Mouse (Mus musculus) cerebellum, adult 9-11 months (tissue): Measurements from ENCODE around the gene Kcnma1.

Source experiments
- DNase-seq: peaks from one replicate; pipeline ENCODE4 v3.0.0; 2022

The Kcnma1 gene

GRCm38 (mm10) chr14:23762471-23762870 lies 251.8 kb downstream of the Kcnma1 start:
- DNase-seq: peak; percentile 5

GRCm38 (mm10) chr14:23759626-23760025 lies 254.7 kb downstream of the Kcnma1 start:
- no peak for DNase-seq

DNA sequence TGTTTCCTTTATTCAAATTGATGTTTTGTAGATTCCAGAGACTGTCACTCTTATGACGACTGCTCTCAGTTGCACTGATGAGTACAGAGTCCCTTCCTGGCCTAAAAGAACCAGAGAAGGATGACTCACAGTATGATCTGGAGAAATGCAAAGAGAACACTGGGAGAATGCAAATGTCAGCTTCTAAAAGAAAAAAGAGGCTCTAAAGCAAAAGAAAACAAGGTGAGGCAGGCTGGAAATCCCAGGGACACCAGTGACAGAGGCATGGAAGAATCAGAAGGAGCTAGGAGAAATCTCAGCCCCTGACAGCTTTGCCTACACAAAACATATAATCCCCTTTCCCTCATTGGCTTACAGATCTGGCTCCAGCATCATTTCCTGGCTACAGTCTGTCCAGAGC lies 255.9 kb downstream of the Kcnma1 start:
- DNase-seq: no peak

GRCm38 (mm10) chr14:23748011-23748410 lies 266.3 kb downstream of the Kcnma1 start:
- no peak for DNase-seq

- DNase-seq: no peak
Observed at GRCm38 (mm10) chr14:23746976-23747375, 267.3 kb downstream of the Kcnma1 start.

DNA sequence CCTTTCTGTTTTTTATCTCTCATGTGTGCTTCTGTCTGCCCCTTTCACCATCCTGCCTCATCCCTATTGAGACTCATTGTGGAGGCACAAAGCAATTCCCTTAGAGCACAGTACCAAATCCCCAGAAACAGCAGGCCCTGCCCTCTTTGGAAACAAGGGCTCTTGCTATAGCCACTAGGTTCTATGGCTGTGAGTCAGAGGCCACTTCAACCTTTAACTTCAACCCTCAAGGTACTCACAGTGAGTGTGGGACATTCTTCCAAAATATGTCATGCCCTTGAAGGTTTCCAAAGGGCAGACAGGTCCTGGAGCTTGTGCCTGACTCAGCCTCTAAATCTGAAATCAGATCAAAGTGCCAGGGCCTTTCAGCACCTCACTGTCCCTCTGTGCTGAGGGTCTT lies 272.8 kb downstream of the Kcnma1 start:
- no peak for DNase-seq

- DNase-seq: no peak
Observed at GRCm38 (mm10) chr14:23734200-23734599, 280.1 kb downstream of the Kcnma1 start.

GRCm38 (mm10) chr14:23729377-23729776 lies 284.9 kb downstream of the Kcnma1 start:
- DNase-seq: no peak

DNA sequence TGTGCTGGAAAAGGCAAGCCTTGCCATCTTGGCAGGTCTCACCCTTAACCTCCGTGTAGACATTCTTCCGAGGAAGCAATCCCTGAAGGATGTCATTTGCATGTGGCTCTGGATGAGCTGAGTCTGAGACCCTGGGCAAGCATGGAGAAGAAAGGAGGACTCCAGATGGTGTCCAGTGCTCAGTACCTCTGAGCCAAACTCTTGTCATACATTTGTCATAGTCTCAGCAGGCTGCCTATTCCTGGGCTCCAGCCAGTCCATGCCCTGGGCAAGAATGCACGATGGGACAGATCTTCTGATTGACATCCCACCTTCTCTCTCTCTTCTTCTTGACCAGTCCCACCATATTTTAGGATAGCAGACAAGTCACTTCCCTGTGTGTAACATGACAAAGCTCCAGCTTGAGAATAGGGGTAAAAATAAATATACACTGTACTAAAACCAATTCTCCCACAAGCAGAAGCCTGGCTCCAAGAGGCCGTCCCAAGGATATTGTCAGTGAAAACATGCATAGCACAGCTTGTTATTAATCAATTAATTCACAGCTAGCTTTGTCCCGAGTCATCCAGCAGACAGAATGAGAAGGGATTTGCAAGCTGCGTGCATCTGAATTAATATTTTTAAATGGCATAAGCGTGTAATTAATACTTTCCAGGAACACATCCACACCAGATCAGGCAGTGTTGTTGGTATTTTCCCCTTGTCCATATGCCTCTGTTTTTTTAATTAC lies 290.4 kb downstream of the Kcnma1 start:
- DNase-seq: peak; percentile 5

GRCm38 (mm10) chr14:23719246-23719645 lies 295.0 kb downstream of the Kcnma1 start:
- no peak for DNase-seq

DNA sequence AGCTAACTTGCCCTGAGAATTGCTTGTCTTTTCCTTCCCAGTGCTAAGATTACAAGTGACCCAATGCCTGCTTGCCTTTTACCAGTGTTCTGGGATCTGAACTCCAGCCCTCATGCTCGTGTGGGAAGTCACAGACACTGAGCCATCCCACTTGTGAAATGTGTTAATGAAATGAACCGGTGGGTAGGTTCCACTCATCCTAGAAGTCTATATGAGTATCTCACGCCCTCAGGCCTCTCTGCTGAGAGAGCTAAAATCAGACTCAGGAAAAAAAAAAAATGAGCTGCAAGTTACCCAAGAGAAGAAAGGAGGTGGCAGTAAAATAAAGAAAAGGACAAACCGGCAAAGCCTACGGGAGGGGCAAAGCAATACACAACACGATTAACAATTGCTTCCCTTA lies 295.6 kb downstream of the Kcnma1 start:
- DNase-seq: no peak

DNA sequence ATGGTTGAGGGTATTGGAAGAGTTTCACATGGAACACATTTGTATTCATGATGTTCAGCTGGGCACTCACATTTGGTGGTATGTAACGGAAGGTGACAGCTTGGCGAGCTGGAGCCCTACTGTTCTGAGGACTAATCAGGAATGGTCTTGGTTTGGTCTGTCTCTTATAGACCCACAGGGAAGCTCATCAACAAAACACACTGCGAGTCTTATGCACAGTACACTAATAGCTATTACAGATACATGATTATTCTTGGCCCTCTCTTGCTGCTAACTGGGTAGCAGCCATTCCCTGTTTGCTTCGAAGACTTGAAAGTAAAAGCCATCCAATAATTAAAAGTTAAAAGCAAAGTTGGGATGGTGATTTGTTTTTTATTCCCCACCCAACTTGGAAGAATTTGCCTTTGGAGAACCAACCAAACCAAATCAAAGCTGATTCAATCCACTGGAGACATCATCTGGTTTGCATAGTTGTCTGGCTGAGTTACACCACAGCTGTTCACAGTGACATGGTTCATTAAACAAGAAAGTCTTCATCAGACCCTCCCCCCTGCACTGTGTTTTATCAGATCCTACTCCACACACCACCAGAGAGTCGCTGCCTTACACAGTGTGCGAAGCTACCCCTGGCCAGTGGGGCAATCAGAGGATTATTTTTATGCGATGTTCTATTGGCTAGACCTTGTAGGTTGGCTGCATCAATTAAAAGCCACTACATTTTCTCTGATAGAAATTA lies 299.7 kb downstream of the Kcnma1 start:
- DNase-seq: no peak

GRCm38 (mm10) chr14:23712891-23713290 lies 301.4 kb downstream of the Kcnma1 start:
- DNase-seq: no peak

DNA sequence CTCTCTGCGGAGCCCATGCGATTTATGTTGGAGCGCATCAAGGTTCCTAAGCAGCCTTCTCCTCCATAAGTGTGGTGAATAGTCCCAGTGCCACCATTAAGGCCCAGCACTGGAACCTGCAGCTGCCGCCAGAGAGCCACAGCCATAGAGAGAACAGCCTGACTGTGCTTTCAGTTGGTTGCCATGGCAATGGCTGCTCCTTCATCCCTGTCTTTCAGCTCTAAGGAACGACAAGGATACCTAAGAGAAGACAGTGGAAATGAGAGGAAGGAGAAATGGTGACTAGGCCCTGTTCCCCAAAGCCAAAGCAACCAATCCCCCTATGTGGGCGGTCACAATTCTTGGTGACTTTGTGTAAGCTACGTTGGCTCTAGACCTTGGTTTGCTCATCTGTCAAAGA lies 303.3 kb downstream of the Kcnma1 start:
- no peak for DNase-seq

DNA sequence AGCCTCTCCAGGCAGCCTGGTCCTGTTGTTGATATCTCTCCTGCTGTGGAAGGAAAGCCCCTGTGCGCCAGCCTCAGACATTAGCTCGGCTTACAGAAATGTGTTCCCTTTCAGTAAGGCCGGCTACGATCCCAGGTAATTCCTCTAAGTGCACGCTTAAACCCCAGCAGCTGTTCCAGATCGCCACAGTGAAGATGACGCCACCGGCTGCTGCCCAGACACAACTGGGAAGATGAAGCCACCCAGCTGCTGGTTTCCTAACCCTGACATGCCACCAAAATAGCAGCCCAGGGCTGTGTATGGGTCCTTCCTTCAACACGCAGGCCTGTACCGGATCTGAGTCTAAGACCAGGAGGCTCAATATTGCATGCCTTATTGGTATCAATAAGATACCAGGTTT lies 307.5 kb downstream of the Kcnma1 start:
- DNase-seq: no peak

DNA sequence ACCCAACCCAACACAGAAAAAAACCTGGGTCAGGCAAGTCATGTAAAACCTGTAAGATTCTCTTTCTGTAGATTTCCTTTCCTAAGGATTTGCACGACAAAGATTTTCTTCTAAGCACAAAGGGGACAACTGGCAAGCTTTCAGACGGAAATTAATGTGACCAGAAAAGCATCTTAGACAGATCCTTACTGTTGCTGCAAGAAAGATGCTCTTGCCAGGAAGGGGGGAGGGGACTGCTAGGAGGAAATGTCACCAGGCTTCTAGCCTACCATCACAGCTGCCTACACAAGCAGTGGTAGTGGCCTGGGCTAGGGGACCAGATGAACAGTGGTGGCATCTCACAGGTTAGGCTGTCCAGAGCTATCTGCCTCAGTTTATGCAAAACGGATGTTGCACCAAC lies 308.6 kb downstream of the Kcnma1 start:
- no peak for DNase-seq

- DNase-seq: no peak
Observed at GRCm38 (mm10) chr14:23704303-23704702, 310.0 kb downstream of the Kcnma1 start.

DNA sequence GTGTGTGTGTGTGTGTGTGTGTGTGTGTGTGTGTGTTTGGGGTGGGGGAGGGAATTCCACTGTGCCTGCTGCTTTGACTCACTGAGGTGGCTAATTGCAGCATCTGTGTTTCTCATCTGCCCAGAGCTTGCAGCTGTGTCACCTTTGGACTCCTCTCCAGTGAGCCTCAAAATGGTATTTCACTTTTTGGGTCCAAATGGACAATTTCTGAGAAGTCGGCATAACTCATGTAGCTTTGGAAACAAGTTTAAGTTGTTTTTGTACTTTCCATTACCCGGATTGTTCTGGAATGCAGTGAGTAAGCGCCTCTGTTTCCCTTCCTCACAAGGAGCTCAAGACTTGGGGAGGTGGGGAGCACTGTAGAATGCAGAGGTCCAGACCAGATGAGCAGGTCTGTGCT lies 317.9 kb downstream of the Kcnma1 start:
- DNase-seq: no peak

DNA sequence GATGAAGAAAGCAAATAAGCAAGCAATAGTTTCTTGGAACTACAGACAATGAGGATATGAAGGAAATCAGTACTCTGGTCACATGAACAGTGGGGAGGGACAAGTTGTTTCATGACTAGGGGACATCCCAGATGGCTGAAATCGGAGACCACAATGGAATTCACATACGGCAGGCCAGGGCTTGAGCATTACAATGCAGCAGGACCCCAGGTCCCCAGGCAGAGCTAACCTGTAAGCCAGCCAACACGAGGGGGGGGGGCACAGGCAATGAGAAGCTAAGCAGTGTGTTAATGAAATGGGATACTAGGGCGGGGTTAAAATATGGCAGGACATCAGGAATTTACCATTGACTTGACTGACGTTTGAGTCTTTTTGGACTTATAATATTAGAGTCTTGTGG lies 324.6 kb downstream of the Kcnma1 start:
- DNase-seq: no peak

DNA sequence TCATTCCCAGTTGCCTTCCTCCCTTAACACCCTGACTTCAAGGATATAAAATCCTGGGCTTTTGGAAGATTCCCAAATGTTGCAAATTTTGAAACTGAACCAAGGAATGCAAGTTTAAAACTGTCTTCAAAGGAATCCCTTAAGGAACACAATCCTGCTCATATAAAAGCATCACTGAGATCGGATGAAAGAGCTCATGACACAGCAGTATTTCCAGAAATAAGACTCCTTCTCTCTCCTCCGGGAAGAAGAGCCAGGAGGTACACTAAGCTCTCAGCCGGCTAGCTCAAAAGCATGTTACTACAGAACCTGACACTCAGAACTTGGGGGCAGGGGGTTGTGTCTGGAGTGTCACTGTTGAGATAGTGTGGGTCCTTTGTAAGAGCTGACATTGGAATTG lies 325.8 kb downstream of the Kcnma1 start:
- no peak for DNase-seq

DNA sequence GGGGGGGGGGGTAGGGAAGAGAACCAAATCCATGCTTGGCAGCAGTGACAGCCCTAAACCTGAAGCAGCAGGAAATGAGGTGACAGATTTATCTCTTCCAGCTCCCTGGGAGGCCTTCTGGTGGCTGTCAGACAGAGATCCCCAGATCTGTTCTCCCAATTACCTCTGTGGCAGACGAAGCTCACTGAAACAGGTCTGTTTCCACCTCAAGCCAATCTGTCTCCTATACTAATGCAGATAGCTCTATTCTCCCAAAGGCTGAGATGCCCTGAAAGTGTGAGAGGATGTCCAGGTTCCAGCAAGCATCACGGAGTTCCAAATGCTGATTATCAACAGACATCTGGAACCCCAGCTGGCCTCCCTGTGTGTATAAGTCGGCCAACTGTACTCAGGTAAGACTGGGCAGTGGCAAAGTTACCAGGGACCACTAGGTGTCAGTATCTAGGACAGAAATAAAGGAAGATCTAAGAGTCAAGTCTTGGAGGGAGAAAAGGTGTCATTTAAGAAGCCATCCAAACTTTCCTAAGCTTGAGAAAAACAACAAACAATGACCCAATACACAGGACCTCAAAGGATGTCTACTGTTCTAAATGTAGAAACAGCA lies 329.7 kb downstream of the Kcnma1 start:
- peak; percentile 4 for DNase-seq

GRCm38 (mm10) chr14:23682758-23683157 lies 331.5 kb downstream of the Kcnma1 start:
- DNase-seq: no peak

DNA sequence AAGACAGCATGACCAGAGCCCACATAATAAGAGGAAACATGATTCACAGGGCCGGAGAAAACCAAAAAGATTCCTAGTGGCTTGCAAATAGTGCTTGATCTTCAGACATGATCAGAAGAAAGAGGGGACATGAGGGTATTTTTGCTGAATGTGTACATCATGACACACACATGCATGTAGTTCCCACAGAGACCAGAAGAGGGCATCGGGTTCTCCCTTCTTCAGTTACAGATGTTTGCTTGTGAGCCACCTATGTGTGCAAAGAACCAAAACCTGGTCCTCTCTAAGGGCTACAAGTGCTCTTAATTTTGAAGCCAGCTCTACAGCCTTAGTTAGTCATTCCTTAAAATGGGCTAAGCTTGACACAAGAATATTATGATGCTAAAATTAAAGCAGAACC lies 334.9 kb downstream of the Kcnma1 start:
- DNase-seq: no peak

- no peak for DNase-seq
Observed at GRCm38 (mm10) chr14:23666420-23666819, 347.9 kb downstream of the Kcnma1 start.
